In the genomic region with DNA sequence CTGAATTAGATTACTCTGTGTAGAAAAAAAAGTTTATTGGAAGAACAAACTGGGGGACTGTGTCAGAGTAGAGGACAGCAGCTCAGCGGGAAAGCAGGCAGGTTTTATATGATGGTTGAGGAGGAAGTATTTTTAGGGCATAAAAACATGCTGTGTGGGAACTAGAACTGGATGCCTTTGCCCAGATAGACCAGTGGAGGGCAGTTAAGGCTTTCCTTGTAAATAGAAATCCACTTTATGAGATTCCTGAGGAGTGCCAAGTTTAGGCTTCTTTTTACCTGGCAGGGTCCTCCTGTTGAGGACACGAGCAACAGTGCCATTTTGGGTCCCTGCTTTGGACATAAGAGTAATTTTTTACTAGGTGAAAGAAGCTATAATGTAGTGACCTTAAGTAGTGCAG, we compare ENCODE assay signal across 12 mouse cellular contexts.
DNase-seq lines count a peak whose midpoint lies in the region; ATAC-seq and TF ChIP-seq lines count a peak whose summit lies in the region.
"Had no signal": no experiment of that assay in that cellular context is flagged by ENCODE, and none has a peak within 500 bp of the region (broad histone marks: within the 10 kb centered on the region; RNA-seq: fewer than 3 reads in every experiment).

No protein-coding gene starts in this region.

- H3K27me3 ChIP-seq in hindbrain, postnatal 0 days (ENCODE audit: insufficient read depth, low read length) = no peaks in the 10 kb centered on the region
- H3K27me3 ChIP-seq in hindbrain, embryonic 14.5 days (ENCODE audit: control insufficient read depth, insufficient read depth, low read length) = no peaks in the 10 kb centered on the region
- H3K27me3 ChIP-seq in midbrain, embryonic 11.5 days (ENCODE audit: control insufficient read depth, insufficient read depth, low read length) = no peaks in the 10 kb centered on the region
- H3K27me3 ChIP-seq in midbrain, embryonic 10.5 days (ENCODE audit: low read depth, poor library complexity, severe bottlenecking) = no peaks in the 10 kb centered on the region
- H3K27me3 ChIP-seq in stomach, postnatal 0 days (ENCODE audit: control insufficient read depth, insufficient read depth, low read length) = no peaks in the 10 kb centered on the region
- H3K27me3 ChIP-seq: embryonic facial prominence, embryonic 15.5 days had no signal

- H3K4me3 ChIP-seq in hindbrain, postnatal 0 days (ENCODE audit: low read length) = no peak overlapping the region
- H3K4me3 ChIP-seq in hindbrain, embryonic 14.5 days (replicated peaks; ENCODE audit: low read length) = no peak overlapping the region
- H3K4me3 ChIP-seq in midbrain, embryonic 11.5 days (ENCODE audit: low read depth, low read length) = no peak overlapping the region
- no peak overlapping the region for H3K4me3 ChIP-seq in midbrain, embryonic 10.5 days
- H3K4me3 ChIP-seq in stomach, postnatal 0 days (ENCODE audit: low read depth, low read length) = no peak overlapping the region
- H3K4me3 ChIP-seq: embryonic facial prominence, embryonic 15.5 days had no signal

- DNase-seq in hindbrain, postnatal 0 days (ENCODE audit: low spot score) = peak; percentile 63
- DNase-seq in hindbrain, embryonic 14.5 days (ENCODE audit: low spot score) = no peak
- DNase-seq in midbrain, embryonic 11.5 days (ENCODE audit: low spot score, missing footprints) = peak; percentile 2
- DNase-seq in midbrain, embryonic 10.5 days (ENCODE audit: low spot score) = no peak
- peak; percentile 23 to 25 for DNase-seq in cerebellum, adult 18-20 months
- DNase-seq in stomach, postnatal 0 days (ENCODE audit: low spot score) = no peak
- DNase-seq in MN1 (ENCODE audit: low spot score) = no peak
- DNase-seq: heart, postnatal 10 days; right cerebral cortex, adult 18-20 months had no signal

- H3K4me1 ChIP-seq in hindbrain, postnatal 0 days (ENCODE audit: insufficient read depth, low read length) = no peaks in the 10 kb centered on the region
- H3K4me1 ChIP-seq in hindbrain, embryonic 14.5 days (replicated peaks; ENCODE audit: control insufficient read depth, insufficient read depth, low read length) = no peaks in the 10 kb centered on the region
- no peaks in the 10 kb centered on the region for H3K4me1 ChIP-seq in midbrain, embryonic 11.5 days (ENCODE audit: control insufficient read depth, insufficient read depth, low read length)
- no peaks in the 10 kb centered on the region for H3K4me1 ChIP-seq in midbrain, embryonic 10.5 days
- H3K4me1 ChIP-seq in stomach, postnatal 0 days (replicated peaks; ENCODE audit: control insufficient read depth, insufficient read depth) = no peaks in the 10 kb centered on the region
- H3K4me1 ChIP-seq: embryonic facial prominence, embryonic 15.5 days had no signal

- WGBS in hindbrain, postnatal 0 days = 57% methylated on average over 2 of the region's 2 CpGs
- 82% methylated on average over 2 of the region's 2 CpGs for WGBS in hindbrain, embryonic 14.5 days
- 78% methylated on average over 2 of the region's 2 CpGs for WGBS in midbrain, embryonic 11.5 days
- 82% methylated on average over 2 of the region's 2 CpGs for WGBS in midbrain, embryonic 10.5 days
- WGBS in stomach, postnatal 0 days = 64% methylated on average over 2 of the region's 2 CpGs

- H3K4me2 ChIP-seq in hindbrain, postnatal 0 days (ENCODE audit: low read depth, low read length) = no peak overlapping the region
- no peak overlapping the region for H3K4me2 ChIP-seq in hindbrain, embryonic 14.5 days (replicated peaks)
- no peak overlapping the region for H3K4me2 ChIP-seq in midbrain, embryonic 11.5 days
- H3K4me2 ChIP-seq in stomach, postnatal 0 days (replicated peaks; ENCODE audit: low read depth) = no peak overlapping the region
- H3K4me2 ChIP-seq: embryonic facial prominence, embryonic 15.5 days; liver, embryonic 11.5 days had no signal

- no peak for ATAC-seq in hindbrain, postnatal 0 days
- no peak for ATAC-seq in hindbrain, embryonic 14.5 days (ENCODE audit: low FRiP score)
- ATAC-seq in midbrain, embryonic 11.5 days (ENCODE audit: low FRiP score) = no peak
- ATAC-seq in stomach, postnatal 0 days (ENCODE audit: low FRiP score, low TSS enrichment) = no peak
- ATAC-seq: hindbrain, embryonic 16.5 days had no signal

- H3K9me3 ChIP-seq in hindbrain, postnatal 0 days (ENCODE audit: low read length) = 0 out of 2 replicates have a peak, but pooled peaks cover 4% of the 10 kb centered on the region
- H3K9me3 ChIP-seq in hindbrain, embryonic 14.5 days (ENCODE audit: control insufficient read depth, low read length) = 0 out of 2 replicates have a peak, but pooled peaks cover 3% of the 10 kb centered on the region
- no peaks in the 10 kb centered on the region for H3K9me3 ChIP-seq in midbrain, embryonic 11.5 days (ENCODE audit: control insufficient read depth, low read length)
- no peaks in the 10 kb centered on the region; the same call in 1 of the 2 replicates for H3K9me3 ChIP-seq in midbrain, embryonic 10.5 days (replicated peaks)
- 0 out of 2 replicates have a peak, but pooled peaks cover 4% of the 10 kb centered on the region for H3K9me3 ChIP-seq in stomach, postnatal 0 days (ENCODE audit: control insufficient read depth, low read length)
- H3K9me3 ChIP-seq: embryonic facial prominence, embryonic 15.5 days had no signal

- TF ChIP-seq EP300 in stomach, postnatal 0 days (optimal IDR thresholded peaks at IDR 0.05) = no peak

- peak; percentile 61 for TF ChIP-seq CTCF in hindbrain, postnatal 0 days (IDR thresholded peaks at IDR 0.05; ENCODE audit: low read depth)
- peak; percentile 40 for TF ChIP-seq CTCF in stomach, postnatal 0 days (IDR thresholded peaks at IDR 0.05; ENCODE audit: low read depth)

- no peaks in the 10 kb centered on the region for H3K36me3 ChIP-seq in hindbrain, postnatal 0 days (ENCODE audit: insufficient read depth, low read length)
- no peaks in the 10 kb centered on the region for H3K36me3 ChIP-seq in hindbrain, embryonic 14.5 days (replicated peaks; ENCODE audit: control insufficient read depth, insufficient read depth)
- no peaks in the 10 kb centered on the region for H3K36me3 ChIP-seq in midbrain, embryonic 11.5 days (ENCODE audit: control insufficient read depth, insufficient read depth, low read length)
- no peaks in the 10 kb centered on the region for H3K36me3 ChIP-seq in midbrain, embryonic 10.5 days
- no peaks in the 10 kb centered on the region for H3K36me3 ChIP-seq in stomach, postnatal 0 days (ENCODE audit: control insufficient read depth, insufficient read depth, low read length)
- H3K36me3 ChIP-seq: embryonic facial prominence, embryonic 15.5 days had no signal

- H3K9ac ChIP-seq in hindbrain, postnatal 0 days (replicated peaks; ENCODE audit: low read length) = no peak overlapping the region
- H3K9ac ChIP-seq in hindbrain, embryonic 14.5 days = no peak overlapping the region
- H3K9ac ChIP-seq in midbrain, embryonic 11.5 days (ENCODE audit: low read length) = no peak overlapping the region
- no peak overlapping the region for H3K9ac ChIP-seq in stomach, postnatal 0 days (ENCODE audit: low read length)
- H3K9ac ChIP-seq: embryonic facial prominence, embryonic 15.5 days had no signal

- no peak overlapping the region for H3K27ac ChIP-seq in hindbrain, postnatal 0 days
- no peak overlapping the region for H3K27ac ChIP-seq in hindbrain, embryonic 14.5 days
- no peak overlapping the region for H3K27ac ChIP-seq in midbrain, embryonic 11.5 days (ENCODE audit: low read depth, low read length)
- no peak overlapping the region for H3K27ac ChIP-seq in midbrain, embryonic 10.5 days (replicated peaks)
- no peak overlapping the region for H3K27ac ChIP-seq in stomach, postnatal 0 days (replicated peaks)
- H3K27ac ChIP-seq: embryonic facial prominence, embryonic 15.5 days had no signal

Comparison
In these comparisons a context has a peak if more than half of its experiments do, and no peak if none do; other contexts are left out.
1. DNase-seq: peak in hindbrain, postnatal 0 days (single experiment), midbrain, embryonic 11.5 days (single experiment) and cerebellum, adult 18-20 months (2 of 2); none in hindbrain, embryonic 14.5 days (single experiment), midbrain, embryonic 10.5 days (single experiment), stomach, postnatal 0 days (single experiment) and MN1 (single experiment).